Mouse (Mus musculus) urinary bladder, adult 2 months (tissue): ENCODE results near the gene Tnfsf15. TPM values are rescaled to one million over a fixed set of nuclear protein-coding genes. Genes with fewer than 3 reads are reported as not detected.

Source experiments
- DNase-seq: peaks from one replicate; pipeline ENCODE4 v3.0.0; 2022; ENCODE audit warnings: low spot score
- polyA plus RNA-seq: library from polyadenylated mRNA; depleted of rRNA; stranded (reverse); fragments of >200 nt; gene quantifications from 2 replicates; pipeline ENCODE4 v1.2.3, GENCODE M21; 2012

Tnfsf15 gene
- polyA plus RNA-seq, 1 experiment = 0.62 TPM

- DNase-seq = no peak
These were observed 2.8 kb downstream of the Tnfsf15 start for GRCm38 (mm10) chr4:63742101-63742500.

GRCm38 (mm10) chr4:63740761-63741160, 4.2 kb downstream of the Tnfsf15 start:
- no peak for DNase-seq

- DNase-seq = no peak
These were observed 4.9 kb downstream of the Tnfsf15 start for GRCm38 (mm10) chr4:63740001-63740400.

GRCm38 (mm10) chr4:63739524-63739923, 5.4 kb downstream of the Tnfsf15 start:
- DNase-seq = no peak

- DNase-seq = no peak
These were observed 6.4 kb downstream of the Tnfsf15 start for GRCm38 (mm10) chr4:63738364-63738997.

GRCm38 (mm10) chr4:63731299-63731698, 13.6 kb downstream of the Tnfsf15 start:
- DNase-seq = no peak

DNA sequence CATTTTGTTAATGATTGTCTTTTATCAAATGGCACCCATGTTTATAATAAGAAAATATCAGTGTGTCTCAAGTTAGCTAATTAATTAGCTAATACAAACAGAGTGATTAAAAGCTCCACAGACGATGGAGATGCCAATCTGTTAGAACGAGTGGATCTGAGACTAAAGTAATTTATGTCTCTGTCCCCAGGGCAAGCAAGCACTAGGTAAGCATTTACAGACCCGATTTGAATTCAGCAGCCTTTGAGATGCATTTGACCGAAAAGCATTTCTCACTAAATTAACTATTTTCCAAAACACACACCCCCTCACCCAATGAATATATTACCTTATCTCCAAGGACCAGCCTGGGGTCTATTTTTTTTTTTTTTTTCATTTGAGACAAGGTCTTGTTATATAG, 18.2 kb downstream of the Tnfsf15 start:
- no peak for DNase-seq

DNA sequence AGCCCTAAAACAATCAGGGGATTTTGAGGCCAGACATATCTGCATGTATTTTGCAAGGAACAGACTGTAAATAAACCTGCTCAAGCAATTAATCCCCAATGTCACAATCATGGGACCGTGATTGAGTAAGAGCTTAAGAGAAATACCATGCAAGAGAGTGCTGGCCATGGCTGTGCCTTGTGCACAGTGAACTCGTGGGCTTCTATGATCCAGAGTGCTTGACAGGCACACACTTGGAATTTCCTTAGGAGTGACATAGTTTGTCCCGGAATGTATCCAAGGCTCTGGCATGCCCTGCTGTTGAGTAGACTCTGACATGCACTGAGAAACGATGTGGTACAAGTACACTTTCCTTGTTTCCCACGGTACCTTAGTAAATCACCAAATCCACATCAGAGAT, 18.9 kb downstream of the Tnfsf15 start:
- no peak for DNase-seq

DNA sequence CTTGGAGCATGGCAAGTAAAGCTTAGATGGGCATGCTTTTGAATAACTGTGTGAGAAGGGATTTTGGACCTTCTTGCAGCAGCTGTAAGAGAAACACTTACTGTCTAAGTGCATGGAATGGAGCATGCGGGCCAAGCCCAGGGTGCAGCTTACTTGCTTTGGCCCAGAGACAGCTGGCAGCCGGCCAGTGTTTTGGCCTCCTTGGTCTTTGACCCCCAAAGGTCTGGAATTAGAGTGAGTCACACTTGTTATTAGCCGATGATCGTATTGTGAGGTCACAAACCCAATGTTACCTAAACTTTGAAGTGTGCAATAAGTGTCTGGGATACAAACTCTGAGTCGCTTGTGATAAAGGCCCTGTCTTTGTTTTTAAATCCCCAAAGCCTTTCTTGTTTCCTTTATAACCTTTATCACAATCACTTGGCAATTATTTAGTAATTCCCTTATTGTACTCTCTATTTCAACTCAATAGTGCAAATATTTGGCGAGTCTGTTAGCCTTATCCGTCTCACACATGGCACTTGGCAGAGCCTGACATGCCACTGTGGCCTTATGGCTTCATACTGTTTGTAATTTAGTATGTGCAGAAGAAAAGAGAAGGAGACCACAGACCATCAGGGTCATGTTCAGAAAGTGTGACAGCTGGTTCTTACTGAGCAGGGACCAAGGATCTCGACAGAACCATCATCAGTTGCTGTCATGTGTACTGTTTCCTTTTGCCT, 26.8 kb downstream of the Tnfsf15 start:
- peak; percentile 45 for DNase-seq

GRCm38 (mm10) chr4:63711886-63712285, 33.0 kb downstream of the Tnfsf15 start:
- no peak for DNase-seq

DNA sequence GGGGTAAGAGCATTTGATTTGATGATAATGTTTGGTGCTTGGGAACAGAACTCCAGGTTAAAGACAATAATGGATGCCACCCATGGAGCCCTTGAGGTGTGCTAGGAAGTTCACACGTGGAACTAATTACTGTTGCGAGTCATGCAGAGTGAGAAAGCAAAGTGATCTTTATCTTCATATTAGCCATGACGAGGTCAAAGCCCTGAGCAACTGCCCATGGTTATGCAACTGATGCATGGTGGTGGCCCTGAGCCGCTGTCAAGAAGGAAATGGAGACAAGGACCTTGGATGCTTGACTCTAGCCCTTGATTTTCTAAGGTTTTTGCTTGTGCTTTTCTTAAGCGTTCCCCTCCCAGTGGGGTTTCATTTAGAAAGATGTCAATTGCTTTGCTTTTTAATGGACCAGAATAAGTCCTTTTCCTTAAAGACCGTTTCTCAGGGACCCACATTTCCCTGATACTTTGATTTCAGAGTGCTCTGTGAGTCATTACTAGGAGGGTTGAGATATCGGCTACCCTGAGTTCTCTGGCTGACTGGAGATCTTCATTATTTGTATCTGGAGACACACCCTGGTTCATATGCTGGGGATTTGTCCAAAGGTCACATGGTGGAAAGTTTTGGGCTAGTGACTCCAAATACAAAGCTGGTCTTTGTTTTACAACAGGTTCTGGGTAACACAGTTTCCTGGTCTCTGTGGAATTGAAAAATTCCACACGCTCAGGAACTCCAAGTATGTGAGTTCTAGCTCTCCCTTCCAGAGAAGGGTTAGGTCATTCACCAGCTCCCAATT, 34.3 kb downstream of the Tnfsf15 start:
- no peak for DNase-seq

DNA sequence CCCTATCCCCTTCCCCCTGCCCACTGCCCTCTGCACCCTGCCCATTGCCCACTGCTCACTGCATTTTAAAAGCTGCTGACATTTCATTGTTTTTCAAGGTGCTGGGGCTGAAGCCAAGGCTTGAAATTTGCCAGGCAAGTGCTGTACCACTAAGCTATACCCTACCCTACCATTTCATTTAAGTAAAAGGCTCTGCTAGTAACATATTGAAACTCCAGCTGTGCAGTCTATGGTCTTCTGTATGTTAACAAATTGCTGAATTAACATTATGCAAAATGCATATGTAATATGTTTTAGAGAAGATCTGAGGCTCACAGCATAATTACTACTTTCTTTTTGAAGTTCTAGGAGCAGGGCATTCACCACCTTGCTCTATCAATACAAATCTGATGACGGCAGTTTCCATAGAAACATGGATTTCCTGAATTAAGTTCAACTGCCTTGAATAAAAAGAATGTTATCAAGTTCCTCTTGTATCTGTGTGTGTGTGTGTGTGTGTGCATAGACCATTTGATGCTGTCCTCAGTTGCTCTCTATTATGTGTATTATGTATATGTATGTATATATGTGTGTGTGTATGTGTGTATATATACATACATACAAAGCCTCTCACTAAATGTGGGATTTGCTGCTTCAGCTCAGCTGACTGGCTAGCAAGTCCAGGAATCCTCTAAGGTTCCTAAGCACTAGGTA, 38.5 kb downstream of the Tnfsf15 start:
- no peak for DNase-seq

DNA sequence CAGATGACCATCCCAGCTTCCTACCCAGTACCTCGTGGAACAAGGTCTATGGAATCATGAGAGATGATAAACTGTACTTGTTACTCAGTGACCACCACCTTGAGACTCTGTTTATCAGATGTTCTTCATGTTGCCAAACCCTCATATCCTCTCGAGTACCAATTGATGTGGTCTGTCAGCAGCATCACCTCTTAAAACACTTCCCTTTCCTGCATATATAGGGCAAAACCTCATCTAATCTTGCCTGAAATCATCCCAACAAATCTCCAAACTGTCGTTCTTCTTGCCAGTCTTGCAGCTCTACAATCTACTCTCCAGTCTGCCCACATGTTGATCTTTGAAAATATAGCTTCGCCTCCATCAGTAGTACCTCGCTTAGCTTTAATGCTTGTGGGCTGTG, 40.7 kb downstream of the Tnfsf15 start:
- no peak for DNase-seq

GRCm38 (mm10) chr4:63703686-63704085, 41.2 kb downstream of the Tnfsf15 start:
- DNase-seq = no peak

DNA sequence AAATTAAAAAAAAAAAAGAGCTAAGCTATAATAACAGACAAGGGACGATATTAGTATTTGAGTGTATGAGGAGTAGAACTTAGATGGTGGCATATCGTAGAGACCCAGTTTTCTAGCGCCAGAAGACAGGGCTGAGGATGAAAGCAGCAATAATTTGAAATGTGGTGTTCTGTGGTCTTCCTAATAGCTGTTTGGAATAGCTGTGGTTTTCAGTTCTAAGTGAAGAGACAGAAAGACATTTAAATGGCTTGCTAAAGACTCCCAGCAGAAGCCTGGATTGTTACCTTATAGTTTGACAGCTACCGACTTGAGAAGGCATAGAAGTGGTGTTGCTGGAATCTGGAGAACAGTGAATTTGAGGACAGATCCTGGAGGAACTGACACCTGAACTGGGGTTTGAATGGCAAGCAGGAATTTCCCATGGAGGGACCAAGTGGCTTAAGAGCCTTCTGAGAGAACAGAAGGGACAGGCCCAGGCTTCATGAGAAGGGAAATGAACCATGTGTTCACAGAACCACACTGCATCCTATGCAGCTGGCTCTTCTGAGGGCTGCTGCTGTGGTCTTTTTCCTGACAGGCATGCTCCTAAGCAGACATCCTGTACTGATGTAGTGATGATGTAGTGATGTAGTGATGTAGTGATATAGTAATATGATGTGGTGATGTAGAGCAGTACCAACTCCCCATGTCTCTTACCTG, 42.8 kb downstream of the Tnfsf15 start:
- DNase-seq = no peak

GRCm38 (mm10) chr4:63699749-63700148, 45.2 kb downstream of the Tnfsf15 start:
- no peak for DNase-seq

DNA sequence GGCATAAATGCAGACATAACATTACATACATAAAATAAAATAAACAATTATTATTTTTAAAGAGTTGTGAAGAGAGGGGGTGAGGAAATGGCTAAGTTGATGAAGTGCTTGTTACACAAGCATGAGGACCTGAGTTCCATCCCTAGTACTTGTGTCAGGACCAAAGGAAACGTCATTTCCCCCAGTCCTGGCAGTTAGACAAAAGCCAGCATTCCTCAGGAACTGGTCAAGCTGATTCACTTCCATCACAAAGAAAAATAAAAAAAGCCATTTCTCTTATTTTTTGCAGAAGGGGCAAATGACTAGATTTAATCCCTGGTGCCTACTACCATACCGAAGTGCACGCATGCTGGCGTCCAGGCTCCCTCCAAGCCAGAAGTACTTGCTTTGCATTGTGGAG, 48.0 kb downstream of the Tnfsf15 start:
- DNase-seq = no peak

DNA sequence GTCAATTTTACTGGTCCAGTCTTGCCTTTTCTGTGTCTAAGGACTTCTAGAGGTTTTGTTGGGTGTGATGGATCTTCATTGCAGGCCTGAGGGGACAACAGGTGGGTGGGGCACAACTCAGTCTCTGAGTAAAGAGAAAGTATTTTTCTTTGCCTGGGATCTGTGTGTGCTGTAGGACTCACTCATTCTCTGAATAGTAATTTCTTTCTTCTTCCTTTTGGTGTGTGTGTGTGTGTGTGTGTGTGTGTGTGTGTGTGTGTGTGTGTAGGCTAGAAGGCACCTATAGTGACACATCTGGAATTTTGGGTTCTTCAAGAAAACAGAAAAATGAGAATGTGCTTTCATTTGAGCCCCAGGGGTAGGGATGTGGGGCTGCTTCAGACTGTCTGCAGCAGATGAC, 52.6 kb downstream of the Tnfsf15 start:
- DNase-seq = no peak

DNA sequence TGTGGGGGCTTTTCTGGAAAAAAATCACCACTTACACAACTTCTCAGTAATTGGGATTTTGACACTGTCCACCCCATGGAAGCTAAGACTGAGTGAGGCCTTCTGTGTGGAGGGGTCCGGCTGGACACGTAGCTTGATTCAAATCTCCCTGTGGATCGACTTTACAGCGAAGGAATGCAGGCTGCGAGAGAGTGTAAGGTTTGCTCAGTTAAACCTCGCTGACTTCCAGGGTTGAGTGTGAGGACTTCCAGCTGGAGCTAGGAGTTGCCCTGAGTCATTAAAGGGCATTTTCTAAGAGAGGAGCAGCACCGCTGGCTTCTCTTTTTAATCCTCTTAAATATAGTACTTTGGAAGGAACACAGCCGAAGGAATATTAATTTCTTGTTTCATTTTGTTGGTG, 57.5 kb downstream of the Tnfsf15 start:
- no peak for DNase-seq

DNA sequence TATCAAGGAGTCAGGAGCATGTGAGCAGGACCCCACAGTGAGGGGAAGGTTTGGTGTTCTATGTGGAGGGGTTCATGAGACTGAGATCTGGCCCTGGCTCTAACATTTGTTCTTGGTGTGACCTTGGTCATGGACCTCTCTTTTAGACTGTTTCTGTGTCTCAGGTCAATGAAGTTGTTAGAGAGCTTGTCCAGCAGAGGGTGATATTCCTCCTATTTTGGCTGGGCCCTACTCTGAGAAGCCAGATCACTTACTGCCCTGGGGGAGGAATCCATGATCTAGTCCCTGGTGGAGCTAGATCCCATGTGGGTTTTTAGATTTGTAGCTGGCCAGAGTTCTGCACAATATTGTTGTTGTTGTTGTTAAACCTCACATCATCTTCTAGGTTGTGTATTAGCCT, 58.8 kb downstream of the Tnfsf15 start:
- DNase-seq = no peak

DNA sequence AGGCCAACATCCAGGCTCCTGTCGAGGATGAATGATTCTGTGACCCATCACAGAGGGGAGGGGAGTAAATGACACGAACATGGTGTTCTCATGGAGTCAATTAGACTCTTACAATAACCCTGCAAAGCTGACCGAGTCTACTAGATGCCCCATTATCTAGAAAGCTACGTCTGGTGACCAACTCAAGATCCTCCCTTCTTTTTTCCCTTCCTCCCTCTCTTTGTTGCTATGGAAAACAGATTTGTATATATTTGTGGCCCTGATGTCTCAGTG, 59.7 kb downstream of the Tnfsf15 start:
- DNase-seq = no peak
